Mouse (Mus musculus): ENCODE results near the gene Foxo6.
A peak's percentile ranks its signal among the peaks of the same experiment; 100 is the strongest.

Gene Foxo6

DNA sequence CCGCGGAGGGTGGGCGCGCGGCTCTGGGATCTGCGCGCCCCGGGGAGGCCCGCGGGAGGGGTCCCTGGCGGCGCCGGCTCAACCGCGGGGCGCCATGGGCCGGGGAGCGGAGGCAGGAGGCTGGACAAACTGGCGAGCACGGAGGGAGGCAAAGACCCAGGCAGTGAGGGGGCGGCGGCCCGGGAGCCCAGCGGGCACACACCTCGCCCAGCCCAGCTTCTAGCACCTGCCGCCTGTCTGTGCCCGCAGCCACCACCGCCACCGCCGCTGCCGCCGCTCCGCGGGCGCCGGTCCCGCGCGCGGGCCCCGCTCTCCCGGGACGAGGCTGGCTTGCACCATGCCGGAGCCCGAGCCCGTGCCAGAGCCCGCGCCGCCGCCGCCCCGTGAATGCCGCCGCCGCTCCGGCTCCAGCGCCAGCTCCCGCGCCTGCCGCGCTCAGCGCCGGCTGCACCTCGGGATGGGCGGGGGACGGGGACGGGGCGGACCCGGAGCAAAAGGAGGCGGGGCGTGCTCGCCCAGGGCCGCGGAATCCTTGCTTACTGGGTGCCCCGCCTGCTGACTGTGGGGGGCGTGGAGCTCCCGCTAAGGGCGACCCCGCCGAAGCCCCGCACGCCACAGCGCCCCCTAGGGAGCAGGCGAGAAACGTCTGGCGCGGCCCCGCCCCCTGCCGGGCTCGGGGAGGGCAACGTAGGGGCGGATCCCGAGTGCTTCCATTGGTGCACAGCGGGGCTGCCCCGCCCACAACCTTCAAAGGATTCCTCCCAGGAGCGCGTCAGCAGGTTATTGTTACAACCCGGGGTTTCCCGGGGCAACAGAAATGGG, at the start of gene Foxo6:
TSS of gene Foxo6 (minus strand) at position 60 of the 822 bp plus-strand sequence.
- DNase-seq (ENCODE audit: low read depth, low spot score) = peak; percentile 90

DNA sequence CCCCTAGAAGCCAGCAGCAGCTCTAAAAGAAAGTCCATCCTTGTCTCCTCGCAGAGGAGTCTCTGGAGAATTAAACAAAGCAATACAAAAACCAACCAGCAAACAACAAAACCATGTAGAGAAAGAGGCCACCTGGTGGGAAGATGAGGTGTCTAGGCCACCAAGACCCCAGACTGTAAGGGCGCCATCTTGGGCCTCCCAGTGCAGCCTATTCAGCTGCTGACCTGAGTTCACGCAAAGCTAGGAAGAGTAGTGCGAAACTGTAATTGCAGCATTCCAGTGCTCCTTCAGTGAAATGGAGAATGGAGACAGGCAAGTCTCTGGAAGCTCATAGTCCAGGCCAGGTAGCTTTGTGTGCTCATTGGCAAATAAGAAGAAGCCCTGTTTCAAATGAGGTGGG, 47.2 kb upstream of the Foxo6 start:
- DNase-seq (ENCODE audit: low read depth, low spot score) = no peak

GRCm38 (mm10) chr4:120332934-120333421, 45.8 kb upstream of the Foxo6 start:
- no peak for DNase-seq (ENCODE audit: low read depth, low spot score)

- no peak for DNase-seq (ENCODE audit: low read depth, low spot score)
Measured at GRCm38 (mm10) chr4:120332405-120332933, 45.3 kb upstream of the Foxo6 start.

- DNase-seq (ENCODE audit: low read depth, low spot score) = no peak
Measured at GRCm38 (mm10) chr4:120331992-120332391, 44.8 kb upstream of the Foxo6 start.

- no peak for DNase-seq (ENCODE audit: low read depth, low spot score)
Measured at GRCm38 (mm10) chr4:120331541-120331940, 44.4 kb upstream of the Foxo6 start.

DNA sequence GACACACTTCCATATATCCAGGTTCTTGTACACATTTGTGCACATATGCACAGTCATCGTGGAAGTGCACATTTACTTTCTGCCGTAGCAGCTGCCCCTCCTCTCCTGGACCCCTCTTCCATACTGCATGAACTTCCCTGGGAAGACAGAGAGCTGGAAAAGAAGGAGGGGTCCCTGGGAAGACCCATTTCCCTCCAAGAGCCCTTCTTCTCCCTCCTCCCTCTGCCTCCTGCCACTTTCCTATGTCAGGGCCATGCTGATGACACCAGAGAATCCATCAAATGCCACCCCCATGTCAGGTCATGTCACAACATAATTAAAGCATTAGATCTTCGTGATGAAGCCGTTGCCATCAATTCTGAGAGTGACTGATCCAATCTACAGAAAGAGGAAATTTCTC, 38.6 kb upstream of the Foxo6 start:
- no peak for DNase-seq (ENCODE audit: low read depth, low spot score)

- no peak for DNase-seq (ENCODE audit: low read depth, low spot score)
Measured at GRCm38 (mm10) chr4:120325051-120325450, 37.9 kb upstream of the Foxo6 start.

DNA sequence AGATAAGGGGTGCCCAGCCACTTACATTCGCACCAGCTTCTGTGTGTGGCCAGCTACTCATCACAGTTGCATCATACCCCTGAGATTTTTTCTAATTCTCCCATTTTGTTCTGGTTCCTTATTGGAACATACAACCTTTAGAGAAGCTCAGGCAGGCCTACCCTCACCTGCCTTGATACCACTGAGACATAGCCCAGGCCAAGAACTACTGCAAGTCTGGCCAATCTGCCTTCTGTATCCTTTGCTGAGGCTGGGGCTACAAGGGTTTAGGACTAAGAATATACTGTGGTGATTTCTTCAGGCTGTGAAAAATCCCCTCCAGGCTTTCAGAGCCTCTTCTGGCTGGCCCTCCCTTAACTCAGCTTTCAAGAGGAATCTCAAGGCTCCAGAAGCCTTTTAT, 36.7 kb upstream of the Foxo6 start:
- DNase-seq (ENCODE audit: low read depth, low spot score) = no peak

DNA sequence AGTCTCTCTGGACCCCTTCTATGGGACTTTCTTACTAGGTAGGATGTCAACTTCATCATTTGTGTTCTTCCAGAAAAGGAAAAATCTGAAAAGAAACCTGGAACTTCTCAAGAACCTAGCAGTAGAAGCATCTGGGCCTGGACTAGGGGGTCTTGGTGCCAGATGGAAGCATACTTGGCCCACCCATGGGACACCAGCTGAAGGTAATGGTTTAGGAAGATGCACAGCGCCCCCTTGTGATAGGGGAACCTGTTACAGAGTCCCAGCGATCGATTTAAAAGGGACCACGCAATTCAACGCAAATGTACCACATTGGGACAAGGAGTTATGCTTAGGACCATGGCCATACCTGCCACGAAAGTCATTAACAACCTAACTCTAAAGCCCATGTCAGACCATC, 36.0 kb upstream of the Foxo6 start:
- no peak for DNase-seq (ENCODE audit: low read depth, low spot score)

DNA sequence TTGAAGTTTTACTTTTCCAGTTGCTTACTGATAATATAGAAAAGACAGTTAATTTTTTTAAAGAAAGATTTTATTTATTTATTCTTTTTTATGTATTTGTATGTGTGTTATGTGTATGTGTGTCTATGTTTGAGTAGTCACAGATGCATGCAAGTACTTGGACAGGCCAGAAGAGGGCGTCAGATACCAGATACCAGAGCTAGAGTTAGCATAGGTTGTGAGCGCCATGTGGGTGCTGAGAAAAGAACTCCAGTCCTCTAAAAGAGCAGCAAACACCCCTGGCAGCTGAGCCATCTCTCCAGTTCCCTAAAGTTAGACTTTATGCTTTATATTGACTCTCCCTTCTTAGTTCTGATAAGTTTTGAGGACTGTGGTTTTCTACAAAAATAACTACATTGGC, 30.4 kb upstream of the Foxo6 start:
- DNase-seq (ENCODE audit: low read depth, low spot score) = no peak

GRCm38 (mm10) chr4:120316716-120317115, 29.6 kb upstream of the Foxo6 start:
- no peak for DNase-seq (ENCODE audit: low read depth, low spot score)

GRCm38 (mm10) chr4:120314571-120314970, 27.4 kb upstream of the Foxo6 start:
- DNase-seq (ENCODE audit: low read depth, low spot score) = no peak

DNA sequence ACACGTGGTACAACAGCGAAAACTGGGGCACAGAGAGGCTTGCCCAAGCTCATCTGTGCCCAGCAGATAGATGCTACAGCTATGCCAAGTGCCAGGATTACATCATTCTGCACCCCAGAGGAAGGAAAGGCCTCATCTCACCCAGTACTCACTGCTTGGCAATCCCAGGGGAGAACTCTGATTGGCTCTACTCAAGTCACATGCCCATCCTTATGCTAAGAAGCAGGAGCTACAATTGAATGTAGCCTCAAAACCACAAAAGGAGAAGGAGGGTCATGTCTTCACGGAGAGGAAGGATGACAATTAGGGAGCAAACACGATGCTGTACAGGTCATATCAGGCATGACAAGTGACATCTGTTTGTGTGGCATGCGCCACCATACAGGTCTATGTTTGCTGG, 26.2 kb upstream of the Foxo6 start:
- no peak for DNase-seq (ENCODE audit: low read depth, low spot score)

DNA sequence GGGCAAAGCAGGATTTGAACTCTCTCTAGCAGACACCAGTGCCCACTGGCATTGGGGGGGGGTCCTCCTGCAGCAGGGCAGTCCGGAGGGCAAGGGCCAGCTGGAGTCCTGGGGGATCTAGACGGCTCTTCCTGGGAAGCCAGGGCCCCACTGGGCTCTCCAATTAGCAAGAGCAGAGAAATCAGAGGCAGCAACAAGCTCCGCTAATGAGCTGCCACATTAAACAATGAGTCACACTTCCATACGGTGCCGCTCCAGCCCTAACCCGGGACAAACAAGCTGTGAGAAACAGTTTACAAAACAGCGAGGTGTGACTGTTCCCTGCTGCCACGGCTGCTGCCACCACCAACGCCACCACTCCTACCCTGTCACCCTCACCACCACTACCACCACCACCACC, 17.4 kb upstream of the Foxo6 start:
- no peak for DNase-seq (ENCODE audit: low read depth, low spot score)

DNA sequence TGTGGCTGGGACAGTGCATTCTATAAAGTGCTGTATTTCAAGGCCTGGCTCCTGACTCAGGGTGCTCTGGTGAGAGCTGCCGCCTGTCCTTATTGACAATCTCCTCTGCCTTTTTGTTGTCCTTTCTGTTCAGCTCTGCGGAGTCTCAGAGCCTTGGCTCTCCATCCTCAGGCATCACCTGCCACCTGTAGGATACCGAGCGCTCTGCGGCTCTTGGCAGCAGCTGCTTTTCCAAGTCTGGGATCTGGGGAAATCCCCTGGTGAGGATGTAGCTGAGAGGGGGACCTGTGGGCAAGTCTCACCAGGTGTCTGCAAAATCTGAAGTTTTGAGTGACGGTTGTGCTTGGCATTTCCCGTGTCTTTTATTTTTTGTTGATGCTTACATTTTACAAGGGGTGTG, 12.1 kb upstream of the Foxo6 start:
- no peak for DNase-seq (ENCODE audit: low read depth, low spot score)

- DNase-seq (ENCODE audit: low read depth, low spot score) = no peak
Measured at GRCm38 (mm10) chr4:120291106-120291822, 4.1 kb upstream of the Foxo6 start.

DNA sequence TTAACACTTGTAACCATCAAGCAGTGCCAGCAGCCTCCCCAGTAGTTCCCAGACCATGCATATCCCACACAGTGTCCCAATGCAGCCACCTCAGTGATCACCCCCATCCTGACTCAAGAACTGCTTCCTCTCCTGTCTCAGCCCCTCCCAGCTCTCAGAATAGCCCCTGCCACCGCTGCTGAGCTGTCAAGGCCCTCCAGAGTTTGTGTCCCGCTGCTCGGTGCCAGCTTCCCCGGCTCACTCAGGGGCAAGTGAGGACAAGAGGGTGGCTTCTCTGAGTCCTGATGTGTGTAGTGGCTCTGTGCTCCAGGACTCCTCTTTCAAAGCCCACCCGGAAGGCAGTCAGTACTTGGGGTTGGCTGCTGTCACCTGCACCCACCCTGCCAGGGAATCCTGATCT, 3.3 kb upstream of the Foxo6 start:
- DNase-seq (ENCODE audit: low read depth, low spot score) = no peak

DNA sequence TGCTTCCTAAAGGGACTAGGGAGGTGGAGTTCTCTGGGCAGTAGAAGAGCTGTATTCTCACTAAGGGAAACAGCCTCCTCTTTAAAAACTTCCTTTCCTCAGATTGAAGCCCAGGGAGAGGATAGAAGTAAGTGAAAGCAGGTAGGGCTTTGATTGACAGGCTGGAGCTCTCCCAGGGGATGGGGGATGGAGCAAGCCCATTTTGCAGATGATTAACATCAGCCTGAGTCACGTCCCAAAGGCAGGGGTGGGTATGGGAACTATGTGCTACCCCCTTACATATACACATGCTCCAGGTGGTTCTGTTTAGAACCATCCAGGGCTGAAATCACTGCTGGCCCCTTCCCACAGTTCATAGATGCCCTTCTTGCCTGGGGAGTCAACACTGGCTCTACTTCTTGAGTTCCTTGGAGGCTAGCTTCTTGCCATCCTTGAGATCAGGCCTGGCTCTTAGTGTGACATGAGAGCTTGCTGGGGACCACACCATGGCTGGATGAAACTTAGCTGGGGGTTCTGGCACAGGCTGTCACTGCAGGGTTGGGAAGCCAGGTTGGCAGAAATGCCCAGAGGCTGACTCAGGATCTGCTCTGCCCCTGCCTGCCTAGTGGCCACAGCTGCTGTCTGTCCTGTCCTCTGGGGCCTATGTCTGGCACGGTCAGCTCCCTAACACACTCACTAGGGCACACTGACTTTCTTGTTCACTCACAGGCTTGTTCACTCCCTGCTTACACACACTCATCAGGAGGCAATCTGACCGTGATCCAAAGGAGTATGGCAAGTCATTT, 2.2 kb upstream of the Foxo6 start:
- DNase-seq (ENCODE audit: low read depth, low spot score) = no peak

DNA sequence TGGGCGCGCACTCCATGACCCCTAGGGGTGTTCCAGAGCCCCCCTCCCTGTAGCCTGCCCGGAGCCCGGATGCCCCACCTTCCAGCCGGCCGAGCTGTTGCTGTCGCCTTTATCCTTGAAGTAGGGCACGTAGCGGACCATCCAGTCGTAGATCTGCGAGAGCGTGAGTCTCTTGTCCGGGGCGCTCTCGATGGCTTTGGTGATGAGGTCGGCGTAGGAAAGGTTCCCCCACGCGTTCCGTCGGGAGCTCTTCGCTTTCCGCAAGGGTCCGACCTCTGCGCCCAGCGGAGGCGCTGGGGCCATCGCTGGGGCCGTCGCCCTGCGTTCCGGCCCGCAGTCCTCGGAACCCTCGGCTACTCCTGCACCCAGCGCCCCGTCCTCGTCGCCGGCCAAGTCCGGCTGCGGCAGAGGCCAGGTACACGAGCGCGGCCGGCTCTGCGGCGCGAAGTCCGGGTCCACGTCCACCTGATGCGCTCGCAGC, 348 bp downstream of the Foxo6 start:
- no peak for DNase-seq (ENCODE audit: low read depth, low spot score)

- DNase-seq (ENCODE audit: low read depth, low spot score) = no peak
Measured at GRCm38 (mm10) chr4:120285730-120286129, 1.4 kb downstream of the Foxo6 start.

GRCm38 (mm10) chr4:120285223-120285622, 1.9 kb downstream of the Foxo6 start:
- DNase-seq (ENCODE audit: low read depth, low spot score) = no peak

All from CD4-positive helper T cell, adult 2 months (primary cell).